Mouse (Mus musculus): ENCODE results near the gene Tssk6.

The Tssk6 gene

DNA sequence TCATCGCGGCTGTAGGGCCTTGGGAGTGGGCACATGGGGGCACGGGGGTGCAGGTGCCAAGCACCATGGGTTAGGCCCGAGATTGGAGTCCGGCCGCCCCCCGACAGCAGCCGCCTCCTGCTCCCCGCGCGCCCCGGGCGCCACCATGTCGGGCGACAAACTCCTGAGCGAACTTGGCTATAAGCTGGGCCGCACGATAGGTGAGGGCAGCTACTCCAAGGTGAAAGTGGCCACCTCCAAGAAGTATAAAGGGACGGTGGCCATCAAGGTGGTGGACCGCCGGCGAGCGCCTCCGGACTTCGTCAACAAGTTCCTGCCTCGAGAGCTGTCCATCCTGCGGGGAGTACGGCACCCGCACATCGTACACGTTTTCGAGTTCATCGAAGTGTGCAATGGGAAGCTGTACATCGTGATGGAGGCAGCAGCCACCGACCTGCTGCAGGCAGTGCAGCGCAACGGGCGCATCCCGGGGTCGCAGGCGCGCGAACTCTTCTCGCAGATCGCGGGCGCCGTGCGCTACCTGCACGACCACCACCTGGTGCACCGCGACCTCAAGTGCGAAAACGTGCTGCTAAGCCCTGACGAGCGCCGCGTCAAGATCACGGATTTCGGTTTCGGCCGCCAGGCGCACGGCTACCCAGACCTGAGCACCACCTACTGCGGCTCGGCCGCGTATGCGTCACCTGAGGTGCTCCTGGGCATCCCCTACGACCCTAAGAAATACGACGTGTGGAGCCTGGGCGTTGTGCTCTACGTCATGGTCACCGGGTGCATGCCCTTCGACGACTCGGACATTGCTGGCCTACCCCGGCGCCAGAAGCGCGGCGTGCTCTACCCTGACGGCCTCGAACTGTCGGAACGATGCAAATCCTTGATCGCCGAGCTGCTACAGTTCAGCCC, at the start of gene Tssk6, which contains the start of the genes Ndufa13 and Yjefn3:
Tssk6 (plus strand) TSS at position 22 of the 900 bp plus-strand sequence.
Ndufa13 (minus strand) TSS at position 396 of the 900 bp plus-strand sequence.
Yjefn3 (minus strand) TSS at position 550 of the 900 bp plus-strand sequence.
- peak; percentile 54 for DNase-seq

DNA sequence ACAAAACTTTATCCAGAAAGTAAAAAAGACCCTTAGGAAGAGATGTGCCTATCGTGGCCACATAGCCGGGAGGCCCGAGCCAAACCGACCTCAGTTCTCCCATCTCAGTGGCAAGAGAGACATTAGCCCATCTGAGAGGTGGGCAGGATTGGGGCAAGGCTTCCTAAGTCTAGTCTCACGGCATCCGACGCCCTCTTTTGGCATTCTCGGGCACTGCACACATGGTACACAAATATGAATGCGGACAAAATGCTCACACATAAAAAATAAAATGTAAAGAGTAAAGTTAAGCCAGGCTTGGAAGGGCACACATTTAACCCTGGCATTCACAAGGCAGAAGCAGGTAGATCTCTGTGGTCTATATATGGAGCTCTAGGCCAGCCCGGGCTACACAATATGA, 48.1 kb upstream of the Tssk6 start:
- no peak for DNase-seq

DNA sequence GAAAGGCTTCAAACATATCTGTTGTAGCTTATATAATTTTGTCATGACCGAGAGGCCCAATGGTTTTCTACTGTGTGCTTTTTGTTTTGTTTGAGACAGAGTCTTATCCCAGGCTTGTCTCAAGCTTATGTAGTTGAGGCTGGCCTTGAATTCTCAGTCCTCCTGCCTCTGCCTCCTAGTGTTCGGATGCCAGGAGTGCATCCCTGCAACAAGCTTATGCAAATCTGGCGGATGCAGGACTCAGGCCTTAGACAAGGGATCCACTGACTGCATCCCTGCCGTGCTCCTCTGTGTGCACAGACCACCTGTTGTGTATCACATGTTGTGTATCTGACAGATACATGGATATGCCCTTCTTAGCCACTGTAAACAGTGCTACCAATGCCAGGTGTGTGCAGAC, 41.2 kb upstream of the Tssk6 start:
- DNase-seq: no peak

- no peak for DNase-seq
These were observed 40.7 kb upstream of the Tssk6 start for GRCm38 (mm10) chr8:69861251-69861650.

- DNase-seq: no peak
These were observed 38.5 kb upstream of the Tssk6 start for GRCm38 (mm10) chr8:69863387-69864020.

- no peak for DNase-seq
These were observed 37.8 kb upstream of the Tssk6 start for GRCm38 (mm10) chr8:69864180-69864579.

- no peak for DNase-seq
These were observed 34.2 kb upstream of the Tssk6 start for GRCm38 (mm10) chr8:69867696-69868326.

GRCm38 (mm10) chr8:69870003-69870765, 31.8 kb upstream of the Tssk6 start:
- DNase-seq: no peak

DNA sequence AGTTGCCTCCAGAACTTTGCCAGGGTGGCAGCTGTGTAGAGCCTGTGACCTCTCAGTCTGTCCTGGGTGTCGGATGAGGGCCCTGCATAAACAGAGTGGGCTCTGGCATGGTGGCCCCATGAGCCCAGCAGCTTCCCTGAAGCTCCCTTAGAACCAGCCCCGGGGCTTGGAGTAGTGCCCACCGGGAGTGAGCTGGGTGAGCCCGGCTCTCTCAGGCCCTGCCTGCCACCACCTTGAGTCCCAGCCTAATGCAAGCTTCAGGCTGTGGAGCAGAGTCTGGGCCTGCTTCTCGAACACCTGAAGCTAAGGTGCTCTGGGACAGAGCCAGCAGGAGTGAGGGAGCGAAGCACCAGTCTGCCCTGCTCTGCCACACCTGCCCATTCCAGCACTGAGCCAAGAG, 31.1 kb upstream of the Tssk6 start:
- DNase-seq: no peak

DNA sequence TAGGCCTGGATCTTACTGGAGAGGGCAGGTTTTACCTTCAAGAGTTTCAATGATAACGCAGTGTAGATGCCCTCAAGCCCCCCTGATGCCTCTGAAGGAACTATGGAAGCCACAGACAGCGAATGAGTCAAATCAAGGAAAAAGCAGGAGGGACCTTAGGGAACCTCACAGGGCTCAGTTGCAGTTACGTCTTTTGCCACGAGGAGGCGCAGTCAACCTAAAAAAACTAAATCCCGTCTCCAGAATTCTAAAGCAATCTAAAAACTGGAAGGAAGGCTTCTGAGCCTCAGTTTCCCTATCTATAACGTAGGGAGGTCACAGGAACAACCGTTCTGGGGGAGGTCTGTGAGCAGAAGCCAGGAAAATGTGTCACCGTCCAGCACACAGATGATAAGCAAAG, 27.8 kb upstream of the Tssk6 start:
- peak; percentile 77 for DNase-seq

- no peak for DNase-seq
These were observed 27.3 kb upstream of the Tssk6 start for GRCm38 (mm10) chr8:69874654-69875053.

GRCm38 (mm10) chr8:69876097-69876496, 25.9 kb upstream of the Tssk6 start:
- DNase-seq: no peak

- no peak for DNase-seq
These were observed 25.0 kb upstream of the Tssk6 start for GRCm38 (mm10) chr8:69876967-69877366.

DNA sequence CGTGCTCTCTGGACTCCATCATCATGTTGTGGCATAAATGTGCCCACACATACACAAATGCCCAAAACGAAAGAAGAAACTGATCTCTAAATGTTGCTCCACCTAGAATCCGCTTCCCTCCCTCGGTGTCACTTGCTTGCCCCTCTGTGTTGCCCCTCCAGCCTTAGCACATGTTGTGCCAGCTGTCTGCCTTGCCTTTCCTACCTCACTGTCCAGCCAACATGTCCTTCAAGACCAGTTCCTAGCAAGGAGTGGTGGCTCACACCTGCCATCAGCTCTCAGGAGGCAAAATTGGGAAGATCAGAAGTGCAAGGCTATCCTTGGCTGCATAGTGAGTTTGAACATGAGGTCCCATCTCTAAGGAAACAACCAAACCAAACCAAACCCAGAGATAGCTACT, 24.6 kb upstream of the Tssk6 start:
- DNase-seq: no peak

DNA sequence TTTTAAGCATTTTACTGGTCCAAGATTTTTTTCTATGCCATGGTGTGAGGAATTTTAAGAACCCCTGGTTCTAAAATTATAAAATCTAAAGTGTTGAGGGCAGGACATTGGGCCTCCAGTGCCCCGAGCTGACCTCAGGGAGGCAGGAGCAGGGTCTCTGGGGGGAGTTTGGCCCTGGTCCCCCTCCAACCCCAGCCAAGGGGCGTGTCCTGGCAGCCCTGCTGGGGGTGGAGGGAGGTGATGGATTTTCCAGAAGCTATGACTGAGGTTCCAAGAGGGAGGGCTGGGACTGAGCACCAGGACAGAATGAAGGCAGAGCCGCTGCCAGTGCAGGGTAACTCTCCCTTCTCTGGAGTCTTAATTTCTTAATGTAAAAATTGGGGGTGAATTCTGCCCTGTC, 24.0 kb upstream of the Tssk6 start:
- DNase-seq: no peak

DNA sequence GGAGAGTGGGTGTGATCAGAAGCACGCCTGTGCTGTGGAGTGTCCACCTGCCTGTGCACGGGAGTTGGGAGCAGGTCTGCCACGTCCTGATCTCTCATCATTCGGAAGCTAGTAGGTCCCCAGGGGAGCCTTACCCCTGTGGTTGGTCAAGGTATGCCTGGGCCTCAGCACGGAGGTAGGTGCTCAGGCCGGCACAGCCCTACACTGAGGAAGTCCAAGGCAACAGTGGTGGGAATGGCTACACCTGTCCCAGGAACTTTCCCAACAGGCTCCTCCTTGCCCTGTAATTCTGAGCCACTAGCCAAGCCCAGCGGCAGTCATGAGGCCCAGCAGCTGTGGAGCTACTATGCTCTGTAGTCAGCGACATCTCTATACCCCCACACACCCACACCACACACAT, 22.3 kb upstream of the Tssk6 start:
- DNase-seq: no peak

GRCm38 (mm10) chr8:69880841-69881240, 21.1 kb upstream of the Tssk6 start:
- no peak for DNase-seq

GRCm38 (mm10) chr8:69881261-69881865, 20.6 kb upstream of the Tssk6 start:
- no peak for DNase-seq

- DNase-seq: peak; percentile 67
These were observed 19.8 kb upstream of the Tssk6 start for GRCm38 (mm10) chr8:69882021-69882756.

GRCm38 (mm10) chr8:69882833-69883600, 19.0 kb upstream of the Tssk6 start:
- no peak for DNase-seq

DNA sequence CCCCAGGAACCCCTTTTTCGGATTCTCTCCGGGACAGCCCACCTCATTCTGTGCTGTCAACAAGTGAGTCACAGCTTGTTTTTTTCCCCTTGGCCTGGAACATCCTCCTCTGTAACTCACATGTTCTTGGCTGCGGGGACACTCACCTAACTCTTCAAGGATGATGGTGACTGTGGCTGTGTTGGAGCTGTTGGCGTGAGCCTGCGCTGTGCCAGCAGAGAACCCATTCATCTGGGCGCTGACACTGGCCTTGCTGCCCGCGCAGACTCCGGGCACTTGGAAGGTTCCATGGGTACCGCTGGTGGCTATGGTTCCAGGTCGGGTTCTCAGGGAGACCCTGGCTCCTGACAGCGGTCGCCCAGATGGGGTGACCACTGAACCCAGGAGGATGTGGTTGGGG, 17.8 kb upstream of the Tssk6 start:
- no peak for DNase-seq

Data from kidney, adult 9 months (tissue).